Mouse (Mus musculus) E14TG2a.4 (cell line): ENCODE results near the gene Lmbr1l.

Experiments used
- CTCF ChIP-seq: conservative IDR thresholded peaks from 2 replicates; pipeline ENCODE4 v1.5.1; 2014; ENCODE audit warnings: low read length
- POU5F1 ChIP-seq: IDR thresholded peaks from 2 replicates; pipeline ENCODE4 v1.6.1; 2014; ENCODE audit warnings: low read length, borderline replicate concordance

DNA sequence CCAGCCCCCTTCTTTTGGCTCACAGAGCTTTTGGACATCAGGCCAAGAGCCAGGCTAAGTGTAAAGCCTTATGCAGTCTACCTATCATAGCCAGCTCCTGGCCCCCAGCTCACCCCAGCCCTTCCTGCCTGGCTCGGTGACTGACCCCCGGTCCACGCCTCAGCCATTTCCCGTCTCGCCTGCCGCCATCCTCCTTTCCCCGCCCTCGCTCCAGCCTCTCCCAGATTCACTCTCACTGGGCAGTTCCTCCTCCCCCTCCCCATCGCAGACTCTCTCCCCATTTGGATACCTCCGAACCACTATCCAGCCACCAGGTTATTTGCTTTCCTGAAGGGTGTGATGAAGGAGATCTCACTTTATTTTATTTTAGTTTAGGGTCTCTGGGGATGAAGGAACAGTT, 20.5 kb downstream of the Lmbr1l start:
- TF ChIP-seq CTCF (no peak), POU5F1 (no peak)
